Mouse (Mus musculus) embryonic fibroblast, embryonic 13.5 days (primary cell): Measurements from ENCODE around the gene Pik3r1. TPM values are rescaled to one million over a fixed set of nuclear protein-coding genes. Genes with fewer than 3 reads are reported as not detected.

Source experiments
- H3K27ac ChIP-seq: 2 replicates; pipeline ENCODE4 v1.5.1; 2012; ENCODE audit warnings: low read length, control low read depth, inconsistent platforms; ENCODE audit not compliant: insufficient read depth
- H3K4me1 ChIP-seq: 2 replicates; pipeline ENCODE4 v1.6.1; 2011; ENCODE audit warnings: low read length; ENCODE audit not compliant: control insufficient read depth, insufficient read depth
- H3K4me3 ChIP-seq: 2 replicates; pipeline ENCODE4 v1.5.1; 2011; ENCODE audit warnings: mild to moderate bottlenecking, control low read depth, low read length; ENCODE audit not compliant: insufficient read depth
- CTCF ChIP-seq: IDR thresholded peaks from 2 replicates; pipeline ENCODE4 v1.5.1; 2011; ENCODE audit warnings: mild to moderate bottlenecking, control low read depth, low read length, moderate library complexity, borderline replicate concordance; ENCODE audit not compliant: insufficient read depth
- POLR2A ChIP-seq: IDR thresholded peaks from 2 replicates; pipeline ENCODE4 v1.6.1; 2011; ENCODE audit warnings: low read depth, mild to moderate bottlenecking, control low read depth, low read length, moderate library complexity
- polyA plus RNA-seq: library from polyadenylated mRNA; stranded (reverse); fragments of >200 nt; gene quantifications from 2 replicates; pipeline ENCODE4 v1.2.4, GENCODE M21; 2011; ENCODE audit warnings: low read depth; ENCODE audit not compliant: missing spikeins, insufficient read length

The Pik3r1 gene
- polyA plus RNA-seq, 1 experiment = 78.3 TPM

DNA sequence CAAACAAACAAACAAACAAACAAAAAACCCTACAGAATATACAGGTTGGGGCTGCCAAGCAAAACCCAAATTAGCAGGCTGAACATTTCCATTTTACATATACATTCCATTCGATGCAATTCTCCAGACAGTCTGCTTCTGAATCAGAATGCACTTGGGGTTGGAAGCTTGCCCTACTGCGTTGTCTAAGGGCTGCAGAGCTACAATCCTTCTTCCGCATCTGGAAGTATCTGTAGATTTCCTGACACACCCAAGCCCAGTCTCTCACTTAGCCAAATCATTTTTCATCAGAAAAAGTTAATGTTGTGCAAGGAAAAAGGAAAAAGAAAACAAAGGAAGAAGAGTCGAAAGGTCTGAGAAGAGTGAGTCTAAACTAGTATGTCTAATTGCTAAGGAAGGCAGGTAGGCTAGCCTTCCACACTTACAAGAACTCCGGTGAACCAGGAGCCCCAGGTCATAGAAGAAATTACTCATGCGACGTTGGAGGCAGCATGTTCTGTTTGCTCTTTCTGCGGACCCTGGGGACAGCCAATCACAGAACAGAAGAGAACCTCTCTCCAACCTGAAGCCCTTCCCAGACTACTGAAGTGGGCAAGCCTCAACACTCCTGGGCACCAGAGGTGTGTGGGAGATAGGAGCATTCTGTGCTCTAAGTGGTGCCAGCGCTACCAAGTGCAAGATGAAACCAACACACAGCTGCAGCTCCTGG lies 55.1 kb downstream of the Pik3r1 start:
- no peak for TF ChIP-seq CTCF
- TF ChIP-seq POLR2A = no peak
- H3K27ac ChIP-seq = peak overlapping the region; percentile 66
- H3K4me3 ChIP-seq = no peak overlapping the region
- peaks cover 11% of the 10 kb centered on the region for H3K4me1 ChIP-seq

- peak overlapping the region; percentile 66 for H3K27ac ChIP-seq
- peaks cover 4% of the 10 kb centered on the region for H3K4me1 ChIP-seq
- TF ChIP-seq POLR2A (no peak), CTCF (no peak)
- H3K4me3 ChIP-seq = no peak overlapping the region
Observed at GRCm38 (mm10) chr13:101712099-101712498, 55.9 kb downstream of the Pik3r1 start.

DNA sequence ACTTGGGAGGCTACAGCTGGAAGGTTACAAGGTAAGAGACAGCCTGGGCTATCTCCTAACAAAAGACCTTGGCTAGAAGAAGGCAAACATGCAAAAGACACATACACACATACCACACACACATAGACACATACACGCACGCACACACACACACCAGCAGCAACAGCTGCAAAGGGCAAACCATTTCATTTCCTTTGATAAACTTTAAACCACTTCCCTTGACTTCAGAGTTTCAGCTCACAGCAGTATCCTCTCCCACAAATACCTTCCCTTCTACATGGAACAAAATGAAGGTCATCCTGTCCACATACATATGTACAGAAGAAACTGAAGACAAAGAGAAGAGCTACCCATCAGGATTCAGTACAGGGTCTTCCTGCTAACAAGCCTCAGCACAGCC lies 56.7 kb downstream of the Pik3r1 start:
- no peak for TF ChIP-seq POLR2A
- TF ChIP-seq CTCF = no peak
- H3K4me1 ChIP-seq = peaks cover 3% of the 10 kb centered on the region
- no peak overlapping the region for H3K4me3 ChIP-seq
- H3K27ac ChIP-seq = peak overlapping the region; percentile 55; the same call in 1 of the 2 replicates

DNA sequence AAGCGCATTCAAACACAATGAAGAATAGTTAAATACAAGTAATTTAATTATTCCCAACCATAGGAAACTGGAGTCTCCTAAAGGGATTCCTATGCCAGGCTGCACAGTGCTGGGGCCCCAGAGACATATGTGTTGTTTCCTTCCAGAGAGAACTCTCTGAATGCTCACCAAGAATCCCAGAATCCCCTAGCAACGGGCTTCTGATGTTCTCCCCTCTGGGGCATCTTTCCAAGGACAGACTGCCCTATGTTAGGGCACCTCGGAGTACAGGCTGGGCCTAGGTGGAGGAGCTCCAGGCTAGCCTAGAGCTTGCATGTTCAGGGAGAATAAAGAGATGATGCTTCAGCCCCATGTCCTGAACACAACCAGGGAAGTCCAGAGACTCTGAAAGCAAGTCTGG lies 58.2 kb downstream of the Pik3r1 start:
- TF ChIP-seq CTCF = no peak
- TF ChIP-seq POLR2A = no peak
- Histone ChIP-seq H3K27ac (no peak overlapping the region), H3K4me1 (peaks cover 3% of the 10 kb centered on the region), H3K4me3 (no peak overlapping the region)

GRCm38 (mm10) chr13:101707226-101707625 lies 60.8 kb downstream of the Pik3r1 start:
- H3K4me3 ChIP-seq = no peak overlapping the region
- H3K4me1 ChIP-seq = peaks cover 3% of the 10 kb centered on the region
- no peak overlapping the region for H3K27ac ChIP-seq
- TF ChIP-seq CTCF (no peak), POLR2A (no peak)

DNA sequence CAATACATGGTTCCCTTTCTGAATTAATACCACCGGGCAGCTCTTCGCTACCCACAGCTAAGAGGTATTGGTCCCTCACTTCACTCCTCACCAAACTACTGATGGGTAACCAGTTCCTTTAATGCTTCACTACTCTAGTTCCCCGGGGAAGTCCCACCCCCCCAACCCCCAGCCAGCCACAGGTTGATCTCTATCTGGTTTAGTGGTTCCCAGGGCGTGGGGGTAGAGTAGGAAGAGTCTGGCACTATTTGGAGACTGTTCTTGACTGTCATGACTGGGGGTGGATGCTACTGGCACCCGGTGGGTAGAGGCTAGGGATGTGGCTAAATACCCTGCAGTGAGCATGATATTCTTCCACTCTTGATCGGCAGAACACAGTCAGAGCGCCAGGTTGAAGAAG lies 61.6 kb downstream of the Pik3r1 start:
- Histone ChIP-seq H3K4me3 (no peak overlapping the region), H3K27ac (no peak overlapping the region), H3K4me1 (no peaks in the 10 kb centered on the region)
- TF ChIP-seq POLR2A (no peak), CTCF (no peak)

DNA sequence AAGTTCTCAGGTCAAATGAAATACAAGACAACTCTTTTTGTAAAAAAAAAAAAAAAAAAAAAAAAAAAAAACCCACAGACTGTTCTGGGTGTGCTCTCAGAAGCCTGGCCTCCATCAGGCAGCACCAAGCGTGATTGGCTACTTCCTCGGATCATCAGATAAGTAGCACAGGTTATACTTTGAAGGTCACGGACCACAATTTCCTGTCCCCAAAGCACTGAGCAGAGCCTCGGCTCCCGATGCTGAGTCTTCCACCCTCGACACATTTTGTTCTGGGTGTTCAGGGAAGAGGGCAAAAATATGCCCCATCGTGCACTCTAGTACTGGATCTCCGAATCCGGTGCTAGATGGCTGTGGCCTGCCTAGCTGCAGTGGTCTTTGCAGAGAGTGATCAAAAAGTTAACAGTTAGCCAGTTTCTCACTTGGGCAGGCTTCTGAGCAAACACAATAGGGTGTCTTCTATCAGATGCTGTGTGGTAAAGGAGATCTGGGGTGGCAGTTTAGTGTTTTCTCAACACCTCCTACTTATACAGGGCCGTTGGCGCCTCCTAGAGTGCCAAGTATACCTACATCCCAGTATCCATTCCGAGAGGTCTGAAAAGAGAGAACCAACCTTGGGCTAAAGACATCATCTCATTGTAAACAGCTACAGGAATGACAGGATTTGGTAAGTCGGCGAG lies 65.8 kb downstream of the Pik3r1 start:
- H3K27ac ChIP-seq = no peak overlapping the region
- H3K4me3 ChIP-seq = no peak overlapping the region
- TF ChIP-seq CTCF = no peak
- no peak for TF ChIP-seq POLR2A
- no peaks in the 10 kb centered on the region; the same call in 1 of the 2 replicates for H3K4me1 ChIP-seq

GRCm38 (mm10) chr13:101701632-101702031 lies 66.4 kb downstream of the Pik3r1 start:
- Histone ChIP-seq H3K4me1 (no peaks in the 10 kb centered on the region; the same call in 1 of the 2 replicates), H3K4me3 (no peak overlapping the region), H3K27ac (no peak overlapping the region)
- TF ChIP-seq CTCF (no peak), POLR2A (no peak)

GRCm38 (mm10) chr13:101699742-101700141 lies 68.3 kb downstream of the Pik3r1 start:
- no peak overlapping the region for H3K27ac ChIP-seq
- H3K4me3 ChIP-seq = no peak overlapping the region
- H3K4me1 ChIP-seq = peaks cover 9% of the 10 kb centered on the region
- TF ChIP-seq CTCF (no peak), POLR2A (no peak)

- Histone ChIP-seq H3K27ac (no peak overlapping the region), H3K4me3 (no peak overlapping the region), H3K4me1 (peaks cover 14% of the 10 kb centered on the region)
- TF ChIP-seq CTCF (no peak), POLR2A (no peak)
Observed at GRCm38 (mm10) chr13:101697966-101698365, 70.1 kb downstream of the Pik3r1 start.

DNA sequence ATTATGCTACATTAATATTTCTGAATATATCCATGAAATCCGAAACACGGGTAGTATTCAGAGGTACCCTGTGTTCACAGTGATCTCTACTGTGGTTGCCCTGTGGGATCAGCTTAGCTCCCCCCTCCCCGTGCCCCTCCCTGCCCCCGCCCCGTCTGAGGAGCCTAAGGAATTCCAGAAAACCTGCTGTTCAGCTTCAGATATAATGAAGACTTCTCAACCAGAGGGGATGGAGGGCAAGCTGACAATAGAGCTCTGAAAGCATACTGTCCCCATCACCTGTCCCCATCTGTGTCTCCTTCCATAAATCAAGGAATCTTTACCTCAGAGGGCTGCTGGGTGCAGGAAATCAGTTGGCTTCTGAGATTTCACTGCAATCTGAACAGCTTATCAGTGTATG lies 70.6 kb downstream of the Pik3r1 start:
- TF ChIP-seq CTCF (no peak), POLR2A (no peak)
- Histone ChIP-seq H3K27ac (no peak overlapping the region), H3K4me1 (peaks cover 15% of the 10 kb centered on the region), H3K4me3 (no peak overlapping the region)
